ENCODE assay signal across 26 mouse cellular contexts in the genomic region with DNA sequence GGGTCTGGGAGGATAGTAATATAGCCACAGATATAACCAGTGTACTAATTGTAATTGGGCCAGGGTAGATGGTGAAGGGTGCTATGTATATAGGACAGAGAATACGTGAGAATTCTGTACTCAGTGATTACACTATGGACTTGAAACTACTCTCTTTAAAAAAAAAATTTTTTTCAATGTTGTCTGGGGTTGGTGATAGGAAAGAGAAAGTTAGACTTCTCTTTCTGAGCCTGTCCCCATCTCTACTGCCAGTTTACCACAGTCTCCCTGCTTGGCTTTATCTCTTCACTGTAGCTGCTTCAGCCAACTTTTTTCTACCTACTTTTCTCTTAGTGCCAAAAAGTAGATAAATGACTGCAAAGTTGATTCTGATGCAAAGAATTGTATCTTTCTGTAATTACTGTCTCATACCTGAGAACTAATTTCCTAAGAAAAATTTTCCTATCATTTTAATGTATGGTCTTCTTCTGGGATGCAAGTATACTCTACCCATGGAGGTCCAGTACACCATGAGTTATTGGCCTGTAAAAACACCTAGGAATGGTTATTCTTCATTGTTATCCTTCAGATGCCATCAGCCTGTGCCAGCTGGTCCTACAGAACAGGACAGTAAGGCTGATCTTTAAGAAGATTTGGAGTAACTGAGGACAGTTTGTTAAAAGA.
DNase-seq lines count a peak whose midpoint lies in the region; ATAC-seq and TF ChIP-seq lines count a peak whose summit lies in the region.
"Had no signal": no experiment of that assay in that cellular context is flagged by ENCODE, and none has a peak within 500 bp of the region (broad histone marks: within the 10 kb centered on the region; RNA-seq: fewer than 3 reads in every experiment).

No protein-coding gene starts in this region.

- no peaks in the 10 kb centered on the region; the same call in 1 of the 2 replicates for H3K79me2 ChIP-seq in MEL (ENCODE audit: control insufficient read depth, insufficient read depth, low read length, poor library complexity)

- TF ChIP-seq RAD21 in MEL (IDR thresholded peaks at IDR 0.05; ENCODE audit: low read depth, low read length) = no peak

- H3K4me2 ChIP-seq in liver, embryonic 16.5 days (ENCODE audit: low read depth, low read length) = no peak overlapping the region
- H3K4me2 ChIP-seq in neural tube, embryonic 15.5 days = no peak overlapping the region
- H3K4me2 ChIP-seq: forebrain, embryonic 15.5 days; heart, embryonic 15.5 days; hindbrain, embryonic 13.5 days; limb, embryonic 15.5 days; lung, embryonic 15.5 days; midbrain, embryonic 13.5 days had no signal

- peak overlapping the region; percentile 98 for H3K27ac ChIP-seq in MEL (ENCODE audit: control insufficient read depth, low read depth, low read length)
- H3K27ac ChIP-seq in liver, embryonic 16.5 days (ENCODE audit: low read length) = peak overlapping the region; percentile 89
- H3K27ac ChIP-seq in neural tube, embryonic 15.5 days (replicated peaks) = no peak overlapping the region
- H3K27ac ChIP-seq: forebrain, embryonic 15.5 days; heart, embryonic 10.5 days; heart, embryonic 15.5 days; hindbrain, embryonic 13.5 days; limb, embryonic 10.5 days; limb, embryonic 15.5 days; lung, embryonic 15.5 days; midbrain, embryonic 13.5 days had no signal

- H3K9ac ChIP-seq in MEL (ENCODE audit: control insufficient read depth, low read depth, low read length, poor library complexity, severe bottlenecking) = peak overlapping the region; percentile 29; the same call in 1 of the 2 replicates
- 0 out of 2 replicates have a peak overlapping the region, but pooled peaks have one; percentile 18 for H3K9ac ChIP-seq in liver, embryonic 16.5 days (ENCODE audit: low read depth, low read length)
- no peak overlapping the region for H3K9ac ChIP-seq in neural tube, embryonic 15.5 days (replicated peaks)
- H3K9ac ChIP-seq: forebrain, embryonic 15.5 days; heart, embryonic 15.5 days; hindbrain, embryonic 13.5 days; limb, embryonic 15.5 days; lung, embryonic 15.5 days; midbrain, embryonic 13.5 days had no signal

- DNase-seq in MEL (ENCODE audit: low read depth, low spot score) = peak; percentile 90
- DNase-seq in c-Kit-positive CD71-positive TER-119-positive erythroid progenitor cells, embryonic 14.5 days (ENCODE audit: low spot score) = peak; percentile 69
- DNase-seq in T-cell, adult 2 months (ENCODE audit: low spot score) = no peak
- DNase-seq in cerebellum, adult 11 months = no peak
- no peak for DNase-seq in heart, adult 11 months
- DNase-seq: adrenal gland, postnatal 10 days; cerebellum, adult 18-20 months; cerebellum, postnatal 10 days; gastrocnemius, postnatal 10 days; kidney, adult 9 months; kidney, postnatal 10 days; layer of hippocampus, adult 9-11 months; thymus, postnatal 4 days had no signal

- no peaks in the 10 kb centered on the region for H3K27me3 ChIP-seq in MEL (ENCODE audit: control insufficient read depth in 1 of 2, insufficient read depth in 2 of 2, low read length in 2 of 2)
- H3K27me3 ChIP-seq in liver, embryonic 16.5 days (ENCODE audit: control insufficient read depth, insufficient read depth, low read depth, low read length) = no peaks in the 10 kb centered on the region
- H3K27me3 ChIP-seq in neural tube, embryonic 15.5 days (replicated peaks) = no peaks in the 10 kb centered on the region
- H3K27me3 ChIP-seq: forebrain, embryonic 15.5 days; heart, embryonic 15.5 days; hindbrain, embryonic 13.5 days; limb, embryonic 15.5 days; lung, embryonic 15.5 days; midbrain, embryonic 13.5 days had no signal

- TF ChIP-seq EP300 in MEL (IDR thresholded peaks at IDR 0.05; ENCODE audit: low read depth in 1 of 2, low read length in 2 of 2) = peak; percentile 97 to 98

- no peaks in the 10 kb centered on the region for H3K9me3 ChIP-seq in MEL (replicated peaks; ENCODE audit: insufficient read depth, low read length)
- no peaks in the 10 kb centered on the region for H3K9me3 ChIP-seq in liver, embryonic 16.5 days (replicated peaks; ENCODE audit: control insufficient read depth, low read length)
- H3K9me3 ChIP-seq in neural tube, embryonic 15.5 days (replicated peaks) = no peaks in the 10 kb centered on the region
- H3K9me3 ChIP-seq: forebrain, embryonic 15.5 days; heart, embryonic 10.5 days; heart, embryonic 15.5 days; hindbrain, embryonic 13.5 days; limb, embryonic 10.5 days; limb, embryonic 15.5 days; lung, embryonic 15.5 days; midbrain, embryonic 13.5 days had no signal

- H3K4me3 ChIP-seq in MEL (ENCODE audit: control insufficient read depth in 1 of 2, insufficient read depth in 1 of 2, low read depth in 2 of 2, low read length in 2 of 2) = no peak overlapping the region
- no peak overlapping the region for H3K4me3 ChIP-seq in liver, embryonic 16.5 days (ENCODE audit: low read depth, low read length)
- no peak overlapping the region for H3K4me3 ChIP-seq in neural tube, embryonic 15.5 days (replicated peaks)
- H3K4me3 ChIP-seq: forebrain, embryonic 15.5 days; heart, embryonic 10.5 days; heart, embryonic 15.5 days; hindbrain, embryonic 13.5 days; limb, embryonic 10.5 days; limb, embryonic 15.5 days; lung, embryonic 15.5 days; midbrain, embryonic 13.5 days had no signal

- H3K4me1 ChIP-seq in MEL (ENCODE audit: control insufficient read depth in 1 of 2, insufficient read depth in 2 of 2, low read length in 2 of 2) = peaks cover 43 to 67% of the 10 kb centered on the region in 2 experiments
- H3K4me1 ChIP-seq in liver, embryonic 16.5 days (ENCODE audit: control insufficient read depth, low read depth, low read length) = peaks cover 69% of the 10 kb centered on the region
- no peaks in the 10 kb centered on the region for H3K4me1 ChIP-seq in neural tube, embryonic 15.5 days
- H3K4me1 ChIP-seq: forebrain, embryonic 15.5 days; hindbrain, embryonic 13.5 days; midbrain, embryonic 13.5 days had no signal

- 26% methylated on average over 1 of the region's 1 CpGs for WGBS in liver, embryonic 16.5 days (ENCODE audit: insufficient replicate concordance)
- 92% methylated on average over 1 of the region's 1 CpGs for WGBS in neural tube, embryonic 15.5 days

- ATAC-seq in hematopoietic stem cell, adult 5-6 weeks (replicated peaks in 1 of 2; ENCODE audit: insufficient read depth in 1 of 2, low FRiP score in 2 of 2, low TSS enrichment in 1 of 2, low read depth in 1 of 2, poor library complexity in 2 of 2, severe bottlenecking in 2 of 2) = peak; percentile 20 to 48; a peak in 1 of 4 replicates
- peak; percentile 66 for ATAC-seq in liver, embryonic 16.5 days (ENCODE audit: low read depth)
- ATAC-seq in neural tube, embryonic 15.5 days (ENCODE audit: low FRiP score) = no peak
- ATAC-seq: CD4-positive, CD25-positive, alpha-beta regulatory T cell, adult 4 months; forebrain, embryonic 15.5 days; intestine, embryonic 16.5 days; midbrain, embryonic 13.5 days had no signal

- no peak for TF ChIP-seq POLR2A in MEL (IDR thresholded peaks at IDR 0.05; ENCODE audit: control insufficient read depth in 1 of 2, insufficient read depth in 1 of 2, low read depth in 1 of 2, low read length in 2 of 2, poor library complexity in 1 of 2)

- peaks cover 0 to 78% of the 10 kb centered on the region in 2 experiments; a peak in 2 of 4 replicates for H3K36me3 ChIP-seq in MEL (ENCODE audit: control insufficient read depth in 1 of 2, insufficient read depth in 2 of 2, low read length in 2 of 2)
- no peaks in the 10 kb centered on the region for H3K36me3 ChIP-seq in liver, embryonic 16.5 days (ENCODE audit: control insufficient read depth, insufficient read depth)
- H3K36me3 ChIP-seq in neural tube, embryonic 15.5 days = no peaks in the 10 kb centered on the region
- H3K36me3 ChIP-seq: forebrain, embryonic 15.5 days; heart, embryonic 15.5 days; hindbrain, embryonic 13.5 days; limb, embryonic 10.5 days; limb, embryonic 15.5 days; lung, embryonic 15.5 days; midbrain, embryonic 13.5 days had no signal

- no peak for TF ChIP-seq CTCF in MEL (IDR thresholded peaks at IDR 0.05 in 2 of 3, conservative IDR thresholded peaks at IDR 0.05 in 1 of 3; ENCODE audit: control insufficient read depth in 1 of 3, insufficient read depth in 1 of 3, low read depth in 2 of 3, low read length in 3 of 3, poor library complexity in 1 of 3, severe bottlenecking in 1 of 3)

TF ChIP-seq in MEL, 35 proteins besides CTCF, POLR2A, EP300 and RAD21 (continues in another document):
- peak; percentile 27; the same call in 1 of the 2 replicates for TF ChIP-seq BHLHE40 (IDR thresholded peaks at IDR 0.05; ENCODE audit: borderline replicate concordance, low read depth, low read length)
- no peak for TF ChIP-seq ZMIZ1 (IDR thresholded peaks at IDR 0.05; ENCODE audit: low read depth, low read length)
- peak; percentile 97 for TF ChIP-seq GATA1 (IDR thresholded peaks at IDR 0.05; ENCODE audit: low read depth, low read length)
- no peak for TF ChIP-seq MAZ (IDR thresholded peaks at IDR 0.05; ENCODE audit: low read depth, low read length)
- TF ChIP-seq POLR2AphosphoS2 (IDR thresholded peaks at IDR 0.05; ENCODE audit: low read length) = no peak
- TF ChIP-seq NRF1 (IDR thresholded peaks at IDR 0.05; ENCODE audit: insufficient read depth, low read depth, low read length, poor library complexity, severe bottlenecking) = no peak
- TF ChIP-seq MYB (IDR thresholded peaks at IDR 0.05; ENCODE audit: low read depth, low read length) = no peak
- no peak for TF ChIP-seq CHD1 (IDR thresholded peaks at IDR 0.05; ENCODE audit: low read depth, low read length)
- no peak for TF ChIP-seq SMC3 (IDR thresholded peaks at IDR 0.05; ENCODE audit: low read depth, low read length)
- TF ChIP-seq HCFC1 (IDR thresholded peaks at IDR 0.05; ENCODE audit: low read depth, low read length) = no peak
- peak; percentile 98 for TF ChIP-seq ZNF384 (IDR thresholded peaks at IDR 0.05; ENCODE audit: low read depth, low read length)
- no peak; the same call in 1 of the 2 replicates for TF ChIP-seq CHD2 (IDR thresholded peaks at IDR 0.05; ENCODE audit: low read length)
- no peak for TF ChIP-seq POLR2AphosphoS5 (IDR thresholded peaks at IDR 0.05; ENCODE audit: borderline replicate concordance, low read depth, low read length)
- peak; percentile 85 for TF ChIP-seq SIN3A (IDR thresholded peaks at IDR 0.05; ENCODE audit: low read length)
- no peak for TF ChIP-seq MAX (IDR thresholded peaks at IDR 0.05; ENCODE audit: low read length)
- no peak; the same call in 1 of the 2 replicates for TF ChIP-seq MYC (IDR thresholded peaks at IDR 0.05; ENCODE audit: low read depth, low read length)
- no peak for TF ChIP-seq USF2 (IDR thresholded peaks at IDR 0.05; ENCODE audit: borderline replicate concordance in 1 of 2, insufficient read depth in 1 of 2, low read depth in 1 of 2, low read length in 2 of 2)
- peak; percentile 94 for TF ChIP-seq TAL1 (IDR thresholded peaks at IDR 0.05; ENCODE audit: low read length)
- no peak for TF ChIP-seq GABPA (IDR thresholded peaks at IDR 0.05; ENCODE audit: low read depth, low read length)
- 0 out of 2 replicates have a peak, but pooled peaks have one; percentile 60 for TF ChIP-seq MEF2A (IDR thresholded peaks at IDR 0.05; ENCODE audit: extremely low read depth, insufficient replicate concordance, low read depth, low read length, poor library complexity, severe bottlenecking)
- no peak for TF ChIP-seq E2F4 (IDR thresholded peaks at IDR 0.05; ENCODE audit: borderline replicate concordance, low read depth, low read length)

Comparison
In these comparisons a context has a peak if more than half of its experiments do, and no peak if none do; other contexts are left out.
1. DNase-seq: peak in MEL (single experiment) and c-Kit-positive CD71-positive TER-119-positive erythroid progenitor cells, embryonic 14.5 days (single experiment); none in T-cell, adult 2 months (single experiment), cerebellum, adult 11 months (single experiment) and heart, adult 11 months (single experiment).